Mouse (Mus musculus) liver, embryonic 14.5 days (tissue): ENCODE measurements around the gene Tnik. TPM values are rescaled to one million over a fixed set of nuclear protein-coding genes. Genes with fewer than 3 reads are reported as not detected.

Experiments used
- ATAC-seq: fragments of 200-750 bp; cut with Nextera tagmentation; 2 replicates; pipeline ENCODE4 v1.8.0; 2017; ENCODE audit warnings: moderate number of reproducible peaks, mild to moderate bottlenecking, moderate library complexity; ENCODE audit not compliant: insufficient read depth
- DNase-seq, 3 experiments: peaks; one replicate each; pipeline ENCODE4 v3.0.0-alpha.2; 2012 to 2013; ENCODE audit warnings: low read depth in 3 of 3, low spot score in 3 of 3
- H3K27ac ChIP-seq: fragments of 300-500 bp; sonication (generic); 2 replicates; pipeline ENCODE4 v1.5.1; 2014; ENCODE audit warnings: moderate library complexity, mild to moderate bottlenecking, control low read depth, inconsistent platforms
- H3K27me3 ChIP-seq: fragments of 300-500 bp; sonication (generic); 2 replicates; pipeline ENCODE4 v1.6.1; 2014; ENCODE audit warnings: mild to moderate bottlenecking, low read length, moderate library complexity; ENCODE audit not compliant: control insufficient read depth, insufficient read depth
- H3K36me3 ChIP-seq: fragments of 300-500 bp; sonication (generic); replicated peaks from 2 replicates; pipeline ENCODE4 v1.6.1; 2014; ENCODE audit warnings: low read depth; ENCODE audit not compliant: control insufficient read depth, insufficient read depth
- H3K4me1 ChIP-seq, 2 experiments: fragments of 200-500 bp in 1 of 2; fragments of 300-500 bp in 1 of 2; sonication (generic) in 1 of 2; replicated peaks; 2 replicates each; pipeline ENCODE4 v1.6.1; 2012 to 2014; ENCODE audit warnings: antibody characterized with exemption in 1 of 2, inconsistent platforms in 1 of 2, low read length in 1 of 2; ENCODE audit not compliant: control insufficient read depth in 2 of 2, insufficient read depth in 2 of 2
- H3K4me2 ChIP-seq: fragments of 300-500 bp; sonication (generic); 2 replicates; pipeline ENCODE4 v1.6.1; 2014; ENCODE audit warnings: low read depth, mild to moderate bottlenecking, control low read depth, moderate library complexity
- H3K4me3 ChIP-seq, 2 experiments: fragments of 200-500 bp in 1 of 2; fragments of 300-500 bp in 1 of 2; sonication (generic) in 1 of 2; 2 replicates each; pipeline ENCODE4 v1.5.1; 2012 to 2014; ENCODE audit warnings: low read depth in 2 of 2, low read length in 2 of 2, mild to moderate bottlenecking in 2 of 2, control low read depth in 1 of 2, inconsistent platforms in 1 of 2, moderate library complexity in 1 of 2; ENCODE audit not compliant: insufficient read depth in 1 of 2
- H3K9ac ChIP-seq: fragments of 300-500 bp; sonication (generic); replicated peaks from 2 replicates; pipeline ENCODE4 v1.6.1; 2014; ENCODE audit warnings: mild to moderate bottlenecking, control low read depth, moderate library complexity
- H3K9me3 ChIP-seq: fragments of 300-500 bp; sonication (generic); 2 replicates; pipeline ENCODE4 v1.6.1; 2016; ENCODE audit warnings: low read length, mixed read lengths; ENCODE audit not compliant: control insufficient read depth
- CTCF ChIP-seq: IDR thresholded peaks from 2 replicates; pipeline ENCODE4 v1.5.1; 2016; ENCODE audit warnings: antibody characterized with exemption, low read depth, control low read depth
- EP300 ChIP-seq: IDR thresholded peaks from 2 replicates; pipeline ENCODE4 v1.6.1; 2016; ENCODE audit warnings: antibody characterized with exemption, low read depth
- WGBS: fragments of 180-500 bp; shearing (Covaris S2); extraction: QIAGEN DNeasy Blood & Tissue Kit; methylation state at CpG from one replicate; pipeline ENCODE4 v1.1.7; 2014; ENCODE audit not compliant: insufficient replicate concordance; 5-methylcytosine and 5-hydroxymethylcytosine counted together
- polyA plus RNA-seq, 2 experiments: library from polyadenylated mRNA; depleted of rRNA in 1 of 2; stranded (reverse) in 1 of 2; unstranded in 1 of 2; fragments of >200 nt; fragmentation: Nextera tagmentation in 1 of 2; extraction: Ambion mirVana in 1 of 2; gene quantifications; 2 replicates each; pipeline versions ENCODE4 v1.2.1 to v1.2.3; 2012 to 2014

The Tnik gene
- polyA plus RNA-seq, 2 experiments: 0.89 to 2.0 TPM

DNA sequence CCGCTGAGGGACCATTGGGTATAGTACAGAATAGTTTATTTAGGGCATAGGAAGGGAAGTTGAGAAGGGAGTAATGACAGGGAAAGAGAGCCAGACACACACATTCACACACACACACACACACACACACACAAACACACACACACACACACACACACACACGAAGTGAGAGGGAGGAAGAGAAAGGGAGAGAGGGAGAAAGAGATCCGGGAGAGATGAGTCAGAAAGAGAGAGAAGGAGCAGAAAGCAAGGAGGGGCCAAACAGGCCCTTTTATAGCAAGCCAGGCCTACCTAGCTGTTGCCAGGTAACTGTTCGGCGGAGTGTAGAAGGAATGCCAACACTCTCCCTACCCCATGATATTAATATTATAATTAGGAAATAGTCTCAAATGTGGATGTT is 324.8 kb downstream of the Tnik start:
- Histone ChIP-seq H3K4me3 (no peak overlapping the region), H3K9ac (no peak overlapping the region), H3K27ac (no peak overlapping the region), H3K27me3 (no peaks in the 10 kb centered on the region), H3K4me1 (0 out of 4 replicates have a peak, but pooled peaks cover 0 to 2% of the 10 kb centered on the region in 2 experiments), H3K36me3 (no peaks in the 10 kb centered on the region), H3K9me3 (no peaks in the 10 kb centered on the region), H3K4me2 (no peak overlapping the region)
- DNase-seq (no peak), ATAC-seq (no peak)
- TF ChIP-seq CTCF (no peak), EP300 (no peak)
- 78% methylated on average over 5 of the region's 5 CpGs for WGBS

DNA sequence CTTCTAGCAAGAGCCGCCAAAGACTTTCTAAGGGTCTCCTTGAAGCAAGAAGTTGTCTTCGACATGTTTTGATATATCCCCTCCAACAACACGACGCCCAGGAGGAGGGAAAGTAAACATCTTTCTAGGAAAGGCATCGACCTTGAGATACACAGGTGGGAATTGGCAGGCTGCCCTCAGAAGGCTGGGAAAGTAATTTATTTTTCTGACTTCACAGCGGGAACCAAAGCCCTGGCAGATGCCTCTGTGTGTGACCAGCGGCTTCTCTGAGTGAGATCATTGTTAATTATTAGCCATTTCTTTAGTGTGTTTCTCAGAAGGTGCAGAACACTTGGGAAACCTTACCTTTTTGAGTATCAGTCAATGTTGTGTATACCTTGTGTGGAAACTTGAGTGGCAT is 328.3 kb downstream of the Tnik start:
- H3K27ac ChIP-seq: no peak overlapping the region
- H3K4me1 ChIP-seq: no peaks in the 10 kb centered on the region
- 61% methylated on average over 7 of the region's 7 CpGs for WGBS
- TF ChIP-seq CTCF: no peak
- ATAC-seq: no peak
- H3K9me3 ChIP-seq: no peaks in the 10 kb centered on the region
- no peaks in the 10 kb centered on the region for H3K36me3 ChIP-seq
- no peaks in the 10 kb centered on the region for H3K27me3 ChIP-seq
- no peak for DNase-seq
- H3K4me2 ChIP-seq: no peak overlapping the region
- no peak overlapping the region for H3K9ac ChIP-seq
- no peak overlapping the region for H3K4me3 ChIP-seq

DNA sequence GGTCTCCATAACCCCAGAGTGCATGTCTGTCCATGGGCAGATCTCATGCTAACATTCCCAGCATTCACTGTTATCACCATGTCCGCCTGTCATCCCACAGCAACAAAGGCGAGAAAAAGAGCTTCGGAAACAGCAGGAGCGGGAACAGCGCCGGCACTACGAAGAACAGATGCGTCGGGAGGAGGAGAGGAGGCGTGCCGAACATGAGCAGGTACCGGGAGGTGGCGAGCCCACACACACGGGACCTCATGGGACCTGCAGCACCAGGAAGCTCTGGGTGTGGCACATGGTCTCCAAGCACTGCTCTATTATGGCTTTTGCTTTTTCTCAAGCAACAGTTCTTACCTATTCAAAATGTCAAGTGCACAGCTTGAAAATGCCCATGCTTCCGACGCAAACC is 330.9 kb downstream of the Tnik start:
- H3K4me2 ChIP-seq: no peak overlapping the region
- no peak for ATAC-seq
- 76% methylated on average over 16 of the region's 16 CpGs for WGBS
- no peaks in the 10 kb centered on the region for H3K36me3 ChIP-seq
- H3K9me3 ChIP-seq: no peaks in the 10 kb centered on the region
- no peak overlapping the region for H3K9ac ChIP-seq
- no peak overlapping the region for H3K4me3 ChIP-seq
- TF ChIP-seq CTCF (no peak), EP300 (no peak)
- H3K4me1 ChIP-seq: no peaks in the 10 kb centered on the region
- no peak overlapping the region for H3K27ac ChIP-seq
- no peak for DNase-seq
- no peaks in the 10 kb centered on the region for H3K27me3 ChIP-seq

DNA sequence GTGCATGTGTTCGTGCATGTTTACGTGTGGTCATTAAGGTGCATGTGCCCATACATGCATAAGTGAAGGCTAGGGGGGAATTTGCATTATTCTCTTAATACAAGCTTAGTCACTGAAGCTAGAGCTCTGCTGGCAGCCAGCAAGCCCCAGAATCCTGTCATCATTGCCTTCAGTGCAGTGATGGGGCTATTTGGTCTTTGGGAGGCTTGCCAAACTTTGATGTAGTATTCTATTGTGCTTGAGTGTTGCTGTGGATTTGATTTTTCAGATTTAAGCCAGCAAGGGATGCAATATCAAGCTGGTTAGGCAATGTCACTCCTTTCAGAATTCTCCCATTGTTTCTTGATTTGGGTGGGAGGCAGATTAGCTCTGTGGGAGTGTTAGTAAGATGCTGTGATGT is 336.5 kb downstream of the Tnik start:
- DNase-seq: no peak

DNA sequence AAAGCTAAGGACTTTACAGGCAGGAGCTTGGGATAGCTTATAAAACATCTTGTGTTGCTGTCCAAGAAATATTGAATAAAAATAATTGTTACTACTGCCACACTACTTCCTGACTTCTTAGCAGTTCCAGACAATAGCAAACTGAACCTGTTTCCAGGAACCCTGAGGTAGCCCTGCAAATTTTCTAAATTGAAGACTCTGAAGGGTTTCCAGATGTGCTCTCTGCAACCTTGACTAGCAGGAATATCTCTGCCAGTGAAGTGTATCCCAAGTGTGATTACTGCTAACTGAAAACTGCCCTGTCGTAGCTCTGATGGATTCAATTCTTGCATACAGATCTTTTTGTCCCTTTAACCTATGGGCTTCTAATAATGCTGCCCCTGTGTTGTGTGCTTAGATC is 343.7 kb downstream of the Tnik start:
- H3K4me3 ChIP-seq: no peak overlapping the region
- DNase-seq: no peak
- H3K4me2 ChIP-seq: no peak overlapping the region
- H3K36me3 ChIP-seq: no peaks in the 10 kb centered on the region
- no peak overlapping the region for H3K27ac ChIP-seq
- H3K27me3 ChIP-seq: no peaks in the 10 kb centered on the region
- H3K4me1 ChIP-seq: no peaks in the 10 kb centered on the region
- 57% methylated on average over 1 of the region's 1 CpGs for WGBS
- no peak for TF ChIP-seq CTCF
- no peak for TF ChIP-seq EP300
- no peak overlapping the region for H3K9ac ChIP-seq
- no peak for ATAC-seq
- no peaks in the 10 kb centered on the region for H3K9me3 ChIP-seq

More for the DNA sequence above, 336.5 kb downstream of the Tnik start:
- 55% methylated on average over 2 of the region's 2 CpGs for WGBS
- no peak overlapping the region for H3K9ac ChIP-seq
- H3K4me1 ChIP-seq: no peaks in the 10 kb centered on the region
- no peaks in the 10 kb centered on the region for H3K27me3 ChIP-seq
- ATAC-seq: no peak
- no peak overlapping the region for H3K4me3 ChIP-seq
- no peak overlapping the region for H3K27ac ChIP-seq
- no peaks in the 10 kb centered on the region for H3K9me3 ChIP-seq
- TF ChIP-seq CTCF: no peak
- TF ChIP-seq EP300: no peak
- no peaks in the 10 kb centered on the region for H3K36me3 ChIP-seq
- H3K4me2 ChIP-seq: no peak overlapping the region
